ENCODE assay signal across 8 mouse cellular contexts in the genomic region with DNA sequence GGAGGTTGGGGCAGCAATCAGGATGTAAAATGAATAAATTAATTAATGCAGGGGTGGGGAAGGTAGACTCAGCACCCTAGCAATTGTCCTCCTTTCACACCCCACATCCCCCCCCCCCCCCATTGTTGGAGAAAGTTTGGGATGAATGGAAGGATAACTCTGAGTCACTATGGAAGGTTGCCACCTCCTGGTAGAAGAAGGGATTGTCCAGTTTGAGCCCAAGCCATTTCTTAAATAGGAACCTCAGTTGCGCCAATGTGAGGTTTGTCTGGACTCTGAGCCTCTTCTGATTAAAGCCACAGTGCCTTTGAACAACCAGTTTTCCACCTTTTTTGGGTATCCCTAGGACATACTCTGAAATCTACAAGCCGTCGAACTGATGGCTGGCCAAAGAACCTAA. TPM values are rescaled to one million over a fixed set of nuclear protein-coding genes. Genes with fewer than 3 reads are reported as not detected.
DNase-seq lines count a peak whose midpoint lies in the region; ATAC-seq and TF ChIP-seq lines count a peak whose summit lies in the region.

No protein-coding gene starts in this region.

- peak; percentile 83 for TF ChIP-seq CTCF in lung, postnatal 0 days (IDR thresholded peaks at IDR 0.05)

- no peak for TF ChIP-seq EP300 in lung, postnatal 0 days (IDR thresholded peaks at IDR 0.05)

- H3K9me3 ChIP-seq in heart, embryonic 10.5 days, result no peaks in the 10 kb centered on the region
- H3K9me3 ChIP-seq in lung, postnatal 0 days (ENCODE audit: low read length), result no peaks in the 10 kb centered on the region
- no peaks in the 10 kb centered on the region for H3K9me3 ChIP-seq in stomach, embryonic 15.5 days

- no peak overlapping the region for H3K4me3 ChIP-seq in heart, embryonic 10.5 days
- H3K4me3 ChIP-seq in lung, postnatal 0 days (ENCODE audit: low read depth, low read length), result no peak overlapping the region
- H3K4me3 ChIP-seq in stomach, embryonic 15.5 days (replicated peaks), result no peak overlapping the region

- H3K9ac ChIP-seq in lung, postnatal 0 days (replicated peaks; ENCODE audit: low read depth), result no peak overlapping the region
- H3K9ac ChIP-seq in stomach, embryonic 15.5 days, result no peak overlapping the region

- no peaks in the 10 kb centered on the region for H3K27me3 ChIP-seq in heart, embryonic 10.5 days (ENCODE audit: insufficient read depth, poor library complexity, severe bottlenecking)
- H3K27me3 ChIP-seq in lung, postnatal 0 days (replicated peaks; ENCODE audit: insufficient read depth, low read length), result no peaks in the 10 kb centered on the region
- no peaks in the 10 kb centered on the region for H3K27me3 ChIP-seq in stomach, embryonic 15.5 days (replicated peaks)

- no peaks in the 10 kb centered on the region for H3K4me1 ChIP-seq in heart, embryonic 10.5 days
- no peaks in the 10 kb centered on the region for H3K4me1 ChIP-seq in lung, postnatal 0 days (ENCODE audit: insufficient read depth, low read depth, low read length)
- H3K4me1 ChIP-seq in stomach, embryonic 15.5 days, result no peaks in the 10 kb centered on the region

- 0 out of 4 replicates have a peak, but pooled peaks have one; percentile 28 to 32 for ATAC-seq in hematopoietic stem cell, adult 5-6 weeks (replicated peaks in 1 of 2; ENCODE audit: insufficient read depth in 1 of 2, low FRiP score in 2 of 2, low TSS enrichment in 1 of 2, low read depth in 1 of 2, poor library complexity in 2 of 2, severe bottlenecking in 2 of 2)
- ATAC-seq in lung, postnatal 0 days, result peak; percentile 26; the same call in 1 of the 2 replicates
- peak; percentile 18; the same call in 1 of the 2 replicates for ATAC-seq in stomach, embryonic 15.5 days (ENCODE audit: insufficient read depth, low FRiP score, low read depth)

- no peak overlapping the region for H3K4me2 ChIP-seq in lung, postnatal 0 days (replicated peaks; ENCODE audit: low read depth, low read length)
- H3K4me2 ChIP-seq in stomach, embryonic 15.5 days, result no peak overlapping the region

- H3K27ac ChIP-seq in heart, embryonic 10.5 days, result no peak overlapping the region
- H3K27ac ChIP-seq in lung, postnatal 0 days (ENCODE audit: low read length), result no peak overlapping the region
- H3K27ac ChIP-seq in stomach, embryonic 15.5 days, result no peak overlapping the region

- 79% methylated on average over 3 of the region's 3 CpGs for WGBS in heart, embryonic 10.5 days
- 83% methylated on average over 3 of the region's 3 CpGs for WGBS in lung, postnatal 0 days
- 92% methylated on average over 3 of the region's 3 CpGs for WGBS in stomach, embryonic 15.5 days

- peaks cover 95% of the 10 kb centered on the region for H3K36me3 ChIP-seq in heart, embryonic 10.5 days
- H3K36me3 ChIP-seq in lung, postnatal 0 days (ENCODE audit: insufficient read depth, low read length), result peaks cover 16% of the 10 kb centered on the region; the same call in 1 of the 2 replicates
- H3K36me3 ChIP-seq in stomach, embryonic 15.5 days, result peaks cover 59% of the 10 kb centered on the region

- DNase-seq in heart, adult 18-20 months, result peak; percentile 55 to 84
- DNase-seq in heart, embryonic 10.5 days (ENCODE audit: low spot score), result no peak
- peak; percentile 12 for DNase-seq in thymus, postnatal 25 days
- DNase-seq in thymus, postnatal 0 days (ENCODE audit: low spot score), result no peak
- DNase-seq in cerebellum, postnatal 10 days, result peak; percentile 78 to 86
- DNase-seq in lung, postnatal 0 days (ENCODE audit: low spot score), result peak; percentile 70

RNA-seq across cellular contexts. Expression of gene Ccni, which starts 42.8 kb away (rescaled TPM):
- 100 to 1,000 TPM; 154 to 176 TPM for total RNA-seq in heart, adult 18-20 months (2021)
- polyA plus RNA-seq in heart, embryonic 10.5 days (2016; fragmentation: Nextera tagmentation; extraction: Ambion mirVana), result 81.4 and 81.6 TPM in 2 replicates
- 104 and 128 TPM in 2 replicates for polyA plus RNA-seq in thymus, postnatal 0 days (2015; fragmentation: Nextera tagmentation; extraction: Ambion mirVana)
- total RNA-seq in hematopoietic stem cell, adult 5-6 weeks (2017), result 173 and 187 TPM in 2 replicates
- polyA plus RNA-seq in lung, postnatal 0 days (2015; fragmentation: Nextera tagmentation; extraction: Ambion mirVana), result 81.3 and 92.2 TPM in 2 replicates
- 84.3 and 93.5 TPM in 2 replicates for polyA plus RNA-seq in stomach, embryonic 15.5 days (2015; fragmentation: Nextera tagmentation; extraction: Ambion mirVana)

RNA-seq across cellular contexts. Expression of gene 2010109A12Rik, which starts 42.8 kb away (rescaled TPM):
- total RNA-seq in heart, adult 18-20 months (2021), result under 1 TPM; 0.41 to 0.55 TPM
- polyA plus RNA-seq in heart, embryonic 10.5 days (2016; fragmentation: Nextera tagmentation; extraction: Ambion mirVana), result 0.95 and 1.7 TPM in 2 replicates
- 4.2 and 6.2 TPM in 2 replicates for polyA plus RNA-seq in thymus, postnatal 0 days (2015; fragmentation: Nextera tagmentation; extraction: Ambion mirVana)
- 4.8 and 4.9 TPM in 2 replicates for total RNA-seq in hematopoietic stem cell, adult 5-6 weeks (2017)
- polyA plus RNA-seq in lung, postnatal 0 days (2015; fragmentation: Nextera tagmentation; extraction: Ambion mirVana), result 2.4 and 3.2 TPM in 2 replicates
- polyA plus RNA-seq in stomach, embryonic 15.5 days (2015; fragmentation: Nextera tagmentation; extraction: Ambion mirVana), result 1.5 and 1.7 TPM in 2 replicates

Comparison
In these comparisons a context has a peak if more than half of its experiments do, and no peak if none do; other contexts are left out.
1. DNase-seq: peak in heart, adult 18-20 months (2 of 2), thymus, postnatal 25 days (single experiment), cerebellum, postnatal 10 days (2 of 2) and lung, postnatal 0 days (single experiment); none in heart, embryonic 10.5 days (single experiment) and thymus, postnatal 0 days (single experiment).
2. Peak in every context shown above with its lines, with median percentiles within 50 percentile points of each other: ATAC-seq.